Mouse (Mus musculus): ENCODE measurements around the gene Gm21885.
"Not testable (repeated sequence)": the region's sequence is repeated elsewhere in the genome, so short reads cannot be mapped to it uniquely, and the experiment has no call there.

Gm21885 gene

DNA sequence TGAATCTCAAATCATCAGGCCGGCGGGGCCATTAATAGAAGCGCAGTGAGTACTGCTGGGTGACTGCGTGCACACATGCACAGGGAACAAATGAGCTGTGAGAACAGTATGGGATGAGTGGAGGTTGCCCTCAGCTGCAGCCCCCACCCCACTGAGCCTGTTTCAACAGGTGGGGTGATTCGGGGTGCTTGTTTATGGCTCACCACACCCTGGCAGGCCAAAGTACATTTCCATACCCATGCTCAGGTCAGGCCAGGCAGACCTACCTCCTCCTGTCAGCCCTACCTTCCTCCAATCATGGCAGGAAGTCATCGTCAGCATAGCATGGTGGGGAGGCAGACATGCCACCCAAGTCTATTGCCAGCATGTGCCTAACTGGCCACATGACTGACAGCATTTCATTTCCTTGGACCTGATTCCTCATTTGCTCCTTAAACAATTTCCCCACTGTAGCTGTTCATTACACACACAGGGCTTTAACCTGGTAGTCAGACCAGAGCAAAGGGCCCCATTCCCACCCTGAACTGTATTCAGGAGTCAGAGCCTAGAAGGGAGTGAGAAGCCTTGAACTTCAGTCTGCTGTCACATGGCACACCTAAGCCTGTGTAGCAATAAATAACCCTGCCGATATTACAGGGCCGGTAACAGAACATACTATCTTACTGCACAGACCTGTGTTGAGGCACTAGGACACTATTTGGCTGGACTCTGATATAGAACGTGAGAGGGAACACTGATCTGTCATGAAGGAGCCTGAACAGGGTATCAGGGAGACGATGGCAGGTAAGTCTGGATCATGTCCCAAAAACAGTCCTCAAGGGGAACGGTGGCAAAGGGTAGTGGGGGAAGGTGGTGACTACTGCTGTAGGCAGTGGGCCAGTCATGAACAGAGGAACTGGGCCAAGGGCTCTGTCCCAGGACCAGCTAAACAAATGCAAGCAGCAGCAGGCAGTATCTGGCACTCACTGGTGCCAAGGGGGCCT, at the start of gene Gm21885:
Gene Gm21885 (plus strand): TSS at position 675 of the 983 bp plus-strand sequence.
- DNase-seq (ENCODE audit: extremely low spot score, low read depth, low spot score) = no peak

DNA sequence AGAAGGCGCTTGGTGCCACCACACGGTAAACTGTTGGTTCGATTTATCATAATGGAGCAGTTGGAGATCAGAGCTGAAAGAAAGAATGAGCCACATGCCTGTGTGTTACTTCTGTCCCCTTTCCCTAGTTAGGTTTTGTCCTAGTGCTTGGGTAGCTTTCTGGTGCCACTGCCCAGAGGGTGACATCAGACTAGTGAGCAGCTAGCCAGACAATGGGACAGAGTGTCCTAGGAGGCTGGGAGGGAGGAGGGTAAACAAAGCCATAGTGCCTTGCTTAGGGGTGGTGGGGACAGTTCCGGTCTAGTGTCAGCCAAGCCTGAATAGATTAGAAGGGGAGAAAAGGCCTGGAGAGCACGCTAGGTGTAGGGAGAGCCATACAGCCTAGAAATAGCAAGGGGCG, 48.3 kb upstream of the Gm21885 start:
- no peak for DNase-seq (ENCODE audit: extremely low spot score, low read depth, low spot score)

DNA sequence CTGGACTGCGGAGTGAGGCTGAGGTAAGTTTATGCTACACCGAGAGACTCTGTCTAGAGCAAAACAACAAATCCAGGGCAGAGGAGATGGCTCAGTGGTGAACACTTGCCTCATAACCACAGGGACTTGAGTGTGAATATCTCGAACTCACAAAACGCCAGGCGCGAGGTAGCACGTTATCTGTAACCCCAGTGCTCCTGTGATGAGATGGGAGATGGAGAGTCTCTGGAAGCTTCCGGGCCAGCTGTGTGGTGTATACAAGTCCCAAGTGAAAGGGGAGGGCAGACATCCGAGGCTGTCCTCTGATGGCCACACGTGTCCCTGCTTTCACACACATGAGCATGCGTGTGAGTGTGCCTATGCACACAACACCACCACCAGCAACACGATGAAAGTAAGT, 47.3 kb upstream of the Gm21885 start:
- DNase-seq (ENCODE audit: extremely low spot score, low read depth, low spot score) = no peak

DNA sequence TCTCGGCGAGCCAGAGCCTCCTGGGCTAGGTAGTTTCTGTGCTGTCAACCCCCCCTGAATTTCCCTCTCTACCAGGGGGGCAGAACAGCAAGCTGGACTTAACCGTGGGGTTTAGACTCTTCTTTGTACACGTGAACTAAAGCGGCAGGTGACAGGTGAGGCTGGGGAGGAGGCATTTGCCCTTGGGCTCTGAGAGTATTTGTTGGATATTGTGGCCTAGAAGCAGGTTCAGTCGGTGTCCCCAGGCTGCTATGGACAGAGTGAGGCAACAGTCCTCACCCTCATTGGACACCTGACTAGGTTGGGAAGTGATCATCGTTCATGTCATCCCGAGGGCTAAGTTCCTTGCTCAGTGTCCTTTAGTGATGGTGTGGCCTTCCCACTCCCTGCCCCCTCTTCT, 46.8 kb upstream of the Gm21885 start:
- DNase-seq (ENCODE audit: extremely low spot score, low read depth, low spot score) = no peak

DNA sequence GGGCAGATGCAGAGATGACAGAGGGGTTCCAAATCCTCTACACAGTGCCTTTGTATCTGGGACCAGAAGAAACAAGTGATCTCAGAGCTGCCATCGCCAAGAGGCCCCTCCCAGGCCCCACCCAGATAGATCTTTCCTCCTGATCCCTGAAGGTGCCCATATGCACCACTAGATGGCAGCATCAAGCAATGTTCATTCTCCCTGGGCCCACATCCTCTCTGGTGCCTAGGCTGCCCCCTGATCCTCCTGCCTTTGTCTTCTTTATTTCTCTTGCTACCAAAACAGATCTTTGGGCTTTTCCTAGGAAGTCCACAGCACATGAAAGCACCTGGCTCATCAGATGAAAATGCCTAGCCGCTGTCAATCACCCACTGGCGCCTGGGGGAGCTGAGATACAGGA, 45.6 kb upstream of the Gm21885 start:
- DNase-seq (ENCODE audit: extremely low spot score, low read depth, low spot score) = no peak

DNA sequence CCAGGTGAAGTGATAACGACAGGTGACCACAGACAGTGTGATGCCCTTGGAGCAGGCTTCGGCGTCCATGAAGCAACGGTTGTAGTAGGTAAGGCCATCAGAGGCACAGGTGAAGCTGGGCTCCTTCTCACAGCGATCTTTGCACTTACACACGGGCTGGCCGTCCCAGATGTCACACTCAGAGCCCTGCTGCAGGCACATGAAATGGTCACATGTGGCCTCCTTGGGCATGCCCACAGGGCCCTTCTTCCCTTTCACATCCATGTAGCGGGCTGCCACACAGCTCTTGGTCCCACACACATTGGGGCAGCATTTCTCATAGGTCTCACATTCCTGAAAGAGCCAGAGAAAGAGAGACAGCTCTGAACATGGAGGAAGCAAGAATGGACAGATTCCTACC, 42.9 kb upstream of the Gm21885 start:
- no peak for DNase-seq (ENCODE audit: extremely low spot score, low read depth, low spot score)

DNA sequence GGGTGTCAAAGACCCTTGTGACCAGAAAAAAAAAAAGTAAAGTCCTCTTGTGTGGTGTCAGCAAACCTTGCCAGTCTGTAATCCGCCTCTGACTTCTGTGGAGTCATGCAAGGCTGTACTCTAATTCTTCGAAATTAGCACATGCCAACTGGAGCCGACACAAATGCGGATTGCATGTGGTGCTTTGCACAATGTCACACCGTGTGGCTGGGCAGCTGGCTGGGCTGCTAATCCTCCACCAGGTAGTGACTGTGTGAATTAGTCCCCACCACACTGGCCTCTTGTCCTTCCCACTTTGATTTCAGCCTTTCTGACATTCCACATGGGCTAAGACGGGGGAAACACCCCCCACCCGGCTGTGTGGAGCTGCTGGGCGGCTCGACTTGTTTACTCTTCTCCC, 42.0 kb upstream of the Gm21885 start:
- DNase-seq (ENCODE audit: extremely low spot score, low read depth, low spot score) = no peak

DNA sequence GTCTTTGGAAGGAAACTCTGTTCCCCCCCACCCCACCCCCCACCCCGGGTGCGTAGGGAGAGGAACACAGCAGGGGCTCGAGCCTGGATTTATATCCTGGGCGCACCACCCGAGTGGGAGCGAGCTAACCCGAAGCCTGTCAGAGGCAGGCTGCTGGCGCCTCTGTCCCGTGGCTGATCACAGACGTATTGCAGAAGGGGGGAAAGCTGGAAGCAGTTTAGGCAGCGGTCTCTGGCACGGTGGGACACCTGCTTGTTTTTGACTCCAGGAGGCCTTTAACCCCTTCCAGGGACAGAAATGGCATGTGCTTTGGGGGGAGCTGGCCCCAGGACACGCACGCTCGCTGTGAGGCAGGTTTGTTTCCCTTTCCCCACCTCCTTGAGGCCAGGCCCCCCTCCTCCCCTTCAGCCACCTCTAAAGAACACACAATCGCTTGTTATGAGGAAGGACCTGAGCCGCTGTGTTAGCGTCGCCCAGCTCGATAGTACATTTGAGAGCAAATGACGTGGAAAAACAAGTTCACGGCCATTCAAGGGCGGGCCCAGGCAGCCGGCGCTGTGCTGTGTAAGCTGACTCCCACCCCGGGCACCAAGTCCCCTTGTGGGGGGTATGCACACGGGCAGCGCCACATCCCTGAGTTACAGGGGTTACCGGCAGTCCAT, 38.8 kb upstream of the Gm21885 start:
- DNase-seq (ENCODE audit: extremely low spot score, low read depth, low spot score) = no peak

DNA sequence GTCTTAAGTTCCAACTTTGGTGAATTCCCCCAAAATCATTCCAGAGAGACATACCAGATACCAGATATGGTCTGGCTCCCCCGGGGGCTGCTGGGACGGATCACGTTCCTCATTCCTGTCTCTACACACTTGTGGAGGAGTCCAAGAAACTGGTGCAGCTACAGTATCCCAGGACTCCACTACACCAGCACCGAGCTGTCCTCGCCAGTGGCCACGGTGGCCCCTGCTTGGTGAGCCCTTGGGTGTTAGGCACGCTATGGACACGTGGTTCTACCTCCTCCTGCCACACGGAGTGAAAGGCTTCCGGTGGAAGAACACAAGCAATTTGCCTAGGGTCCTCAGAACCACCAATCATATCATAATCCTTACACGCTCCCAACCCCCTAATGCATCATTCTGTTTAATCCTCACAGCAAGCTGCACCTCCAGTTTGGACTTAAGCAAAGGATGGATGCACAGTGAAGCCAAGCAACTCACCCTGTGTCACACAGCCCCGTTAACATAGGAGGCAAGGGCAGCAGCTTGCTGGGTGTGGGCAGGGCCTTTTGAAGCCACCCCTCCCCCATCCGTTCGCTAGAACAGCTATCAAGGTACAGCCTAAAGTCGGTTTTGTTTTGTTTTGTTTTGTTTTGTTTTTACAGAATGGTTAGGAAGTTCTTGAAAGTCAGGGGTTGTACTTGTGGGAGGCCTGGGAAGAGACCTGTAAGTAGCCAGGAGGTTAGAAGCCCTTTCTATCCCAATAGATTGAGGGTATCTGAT, 38.1 kb upstream of the Gm21885 start:
- DNase-seq (ENCODE audit: extremely low spot score, low read depth, low spot score) = no peak

DNA sequence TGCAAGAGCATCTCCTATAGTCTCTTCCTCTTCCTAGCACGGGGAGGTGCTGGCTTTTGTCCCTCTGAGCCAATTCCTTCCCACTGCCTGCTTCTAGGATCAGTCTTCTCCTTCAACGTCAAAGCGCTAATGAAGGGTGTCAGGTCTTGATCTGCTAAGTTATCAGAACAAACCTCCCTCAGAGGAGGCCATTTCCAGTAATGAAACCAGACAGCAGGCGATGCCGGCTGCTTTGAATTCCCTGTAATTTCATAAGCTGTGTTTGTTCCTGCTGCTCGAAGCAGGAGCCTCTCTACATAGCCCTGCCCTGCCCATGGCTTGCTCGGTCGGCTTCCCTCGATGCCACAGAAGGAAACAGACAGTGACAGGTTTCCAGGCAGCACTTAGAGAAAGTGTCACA, 37.3 kb upstream of the Gm21885 start:
- no peak for DNase-seq (ENCODE audit: extremely low spot score, low read depth, low spot score)

DNA sequence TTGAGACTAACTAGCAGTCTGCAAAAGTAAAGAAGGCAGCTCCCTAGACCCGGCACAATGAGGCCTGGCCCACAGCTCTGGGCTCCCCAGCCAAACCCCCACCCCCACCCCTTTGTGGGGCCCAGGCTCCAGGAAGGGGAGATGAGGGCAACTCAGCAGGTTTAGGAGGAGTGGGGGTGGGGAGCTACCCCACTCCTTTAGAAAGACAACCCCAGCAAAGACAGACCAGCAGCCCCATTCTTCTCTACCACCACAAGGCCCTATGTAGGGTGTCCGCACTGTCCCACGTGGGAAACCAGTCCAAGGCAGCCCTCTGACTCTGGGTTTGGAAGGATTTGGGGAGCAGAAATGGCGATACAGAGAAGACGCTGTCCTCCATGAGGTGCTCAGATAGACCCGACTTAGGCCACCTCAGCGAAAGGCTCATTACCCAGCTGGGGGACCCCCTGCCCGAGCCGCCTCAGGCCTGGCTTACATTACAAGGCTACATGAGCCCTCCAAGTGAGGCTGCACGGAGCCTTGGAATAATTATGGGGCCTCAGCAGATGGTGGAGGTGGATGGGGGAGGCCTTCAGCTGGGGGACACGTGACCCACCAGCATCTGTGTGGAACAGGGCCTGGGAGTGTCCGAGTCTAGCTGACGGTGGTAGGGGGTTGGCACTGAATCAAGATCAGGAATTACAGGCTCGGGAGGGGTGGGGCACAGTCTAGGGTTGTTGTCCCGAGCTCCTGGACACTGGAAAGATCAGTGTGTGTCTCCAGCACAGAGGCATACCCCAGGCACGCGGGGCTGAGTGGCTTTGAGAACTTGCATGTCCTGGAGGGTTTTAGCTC, 35.5 kb upstream of the Gm21885 start, which contains the start of gene Wfikkn2:
Gene Wfikkn2 (minus strand): TSS at position 51 of the 834 bp plus-strand sequence.
- DNase-seq (ENCODE audit: extremely low spot score, low read depth, low spot score) = no peak

DNA sequence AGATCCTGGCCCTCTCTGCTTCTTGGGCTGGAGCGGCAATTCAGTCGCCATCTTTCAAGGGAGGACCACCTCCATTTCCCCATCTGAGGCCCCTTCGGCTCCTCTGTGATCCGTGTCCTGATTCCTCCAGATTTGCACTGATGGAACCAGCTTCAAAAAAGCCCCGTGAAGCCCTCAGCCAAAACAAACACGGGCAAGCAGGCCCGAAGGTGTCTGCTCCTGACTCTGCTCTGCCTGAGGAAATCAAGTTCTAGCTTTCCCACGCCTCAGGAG, 34.9 kb upstream of the Gm21885 start:
- DNase-seq (ENCODE audit: extremely low spot score, low read depth, low spot score) = no peak

DNA sequence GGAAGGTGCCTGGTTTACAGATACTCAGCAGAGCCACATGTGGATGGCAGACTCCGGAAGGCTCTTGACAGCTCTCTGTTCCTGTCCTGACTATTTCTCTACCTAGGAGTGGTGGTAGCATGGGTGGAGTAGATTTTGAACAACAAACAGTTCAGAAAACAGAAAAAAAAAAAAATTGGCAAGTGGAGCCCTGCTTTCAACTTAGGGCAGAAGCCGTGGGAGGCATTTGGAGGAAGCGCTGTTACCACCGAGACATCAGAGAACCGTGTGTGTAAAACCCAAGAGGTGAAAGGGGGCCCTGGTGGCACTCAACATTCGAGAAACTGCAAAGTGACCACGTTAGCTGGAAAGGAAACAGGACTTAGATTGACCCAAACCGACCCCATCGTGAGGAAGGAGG, 28.5 kb upstream of the Gm21885 start:
- no peak for DNase-seq (ENCODE audit: extremely low spot score, low read depth, low spot score)

DNA sequence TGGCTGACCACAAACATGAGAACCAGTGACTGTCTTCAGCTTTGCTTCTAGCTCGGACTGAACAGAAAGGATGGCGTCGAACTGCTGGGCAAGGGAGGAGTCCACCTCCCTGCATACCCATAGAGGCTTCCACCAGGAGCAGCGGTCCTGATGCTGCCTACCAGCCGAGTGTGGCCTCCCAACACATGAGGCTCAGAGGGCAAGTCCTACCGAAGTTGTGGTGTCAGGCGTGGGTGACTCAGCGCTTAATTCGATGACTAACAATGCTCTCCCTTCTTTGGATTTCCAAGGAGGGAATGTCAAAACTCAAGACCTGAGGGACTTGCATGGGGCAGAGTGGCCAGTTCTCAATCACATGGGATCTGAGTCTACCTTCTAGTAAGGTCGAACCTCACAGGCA, 28.0 kb upstream of the Gm21885 start:
- no peak for DNase-seq (ENCODE audit: extremely low spot score, low read depth, low spot score)

DNA sequence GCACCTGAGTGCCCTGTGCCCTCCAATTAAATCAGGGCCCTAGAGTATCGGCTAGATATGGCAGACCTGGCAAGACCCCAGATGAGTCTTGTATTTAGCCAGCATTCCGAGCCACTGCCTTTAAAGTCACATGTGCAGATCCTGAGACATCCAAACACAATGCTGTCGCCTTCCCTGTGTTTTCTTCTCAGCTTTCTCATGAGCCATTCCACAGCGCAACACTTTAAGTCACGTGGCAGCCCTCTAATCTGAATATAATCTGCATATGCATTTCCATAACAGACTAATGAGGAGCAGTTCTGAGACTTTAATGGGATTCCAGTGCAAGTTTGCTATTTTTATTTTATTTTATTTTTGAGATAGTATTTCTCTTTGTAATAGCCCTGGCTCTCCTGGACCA, 25.9 kb upstream of the Gm21885 start:
- DNase-seq (ENCODE audit: extremely low spot score, low read depth, low spot score) = no peak

DNA sequence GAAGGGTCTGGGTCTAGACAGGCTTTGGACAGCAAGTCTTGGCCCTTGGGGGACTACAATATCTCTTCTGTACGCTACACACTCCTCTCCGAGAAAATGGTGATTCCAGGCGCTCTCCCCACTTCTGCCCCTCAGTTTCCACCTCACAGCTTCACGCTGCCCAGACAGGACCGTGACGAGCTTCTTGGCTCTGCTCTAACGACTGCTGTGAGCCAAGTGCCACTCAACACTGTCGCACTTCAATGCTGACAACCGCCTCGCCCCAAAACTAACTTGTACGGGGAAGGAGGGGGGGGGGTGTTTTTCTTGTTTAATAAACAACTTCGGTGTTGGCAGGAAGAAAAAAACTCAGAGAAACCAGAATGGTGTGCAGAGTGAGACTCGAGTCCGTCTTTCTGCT, 23.7 kb upstream of the Gm21885 start:
- DNase-seq (ENCODE audit: extremely low spot score, low read depth, low spot score) = no peak

DNA sequence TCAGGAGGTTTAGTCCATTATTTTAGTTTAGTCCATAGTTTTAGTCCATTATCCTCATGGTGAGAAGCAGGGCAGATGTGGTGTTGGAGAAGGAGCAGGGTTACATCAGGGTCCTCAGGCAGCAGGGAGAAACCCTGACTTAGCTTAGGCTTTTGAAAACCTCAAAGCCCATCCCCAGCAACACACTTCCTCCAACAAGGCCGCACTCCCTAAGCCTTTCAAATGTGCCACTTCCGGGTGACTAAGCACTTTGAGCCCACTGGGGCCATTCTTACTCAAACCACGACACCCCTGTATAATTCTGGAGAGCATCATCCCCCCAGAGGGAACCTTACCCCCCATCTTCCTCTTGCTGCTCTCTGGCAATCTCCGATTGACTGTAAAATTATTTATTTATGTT, 21.9 kb upstream of the Gm21885 start:
- no peak for DNase-seq (ENCODE audit: extremely low spot score, low read depth, low spot score)

DNA sequence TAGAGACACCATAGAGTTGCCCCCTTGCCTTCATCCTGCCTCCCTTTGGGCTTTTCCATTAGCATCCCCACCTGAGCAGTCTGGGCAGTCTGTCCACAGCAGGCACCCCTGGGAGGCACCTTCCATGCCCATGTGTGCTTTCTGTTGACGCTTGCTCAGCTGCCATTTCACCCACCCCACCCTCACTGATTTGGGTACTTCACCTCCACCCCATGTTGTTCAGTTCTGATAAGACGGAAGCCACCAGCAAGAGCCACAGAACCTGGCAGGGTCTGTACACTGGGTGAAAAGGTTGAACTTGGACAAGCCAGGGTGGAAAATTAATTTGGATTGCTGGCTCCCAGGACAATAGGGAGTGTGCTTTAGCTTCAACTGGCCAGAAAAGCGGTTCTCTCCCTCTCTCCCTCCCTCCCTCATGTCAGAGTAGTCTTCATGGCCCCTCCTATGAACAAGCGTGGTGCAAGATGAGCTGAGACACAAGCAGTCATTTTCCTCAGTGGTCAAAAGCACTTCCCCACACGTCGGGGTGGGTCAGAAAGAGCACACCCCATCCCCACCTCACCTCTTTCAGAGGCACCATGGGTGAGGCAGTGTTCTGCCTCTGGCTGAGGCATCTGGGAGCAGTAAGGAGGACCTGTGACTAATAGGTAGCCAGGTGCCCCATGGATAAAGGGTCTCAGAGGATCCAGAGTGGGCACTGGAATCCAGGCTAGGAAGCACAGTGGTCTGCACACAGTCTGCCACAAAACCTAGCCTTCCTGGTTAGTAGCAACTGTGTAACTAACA, 19.9 kb upstream of the Gm21885 start:
- DNase-seq (ENCODE audit: extremely low spot score, low read depth, low spot score) = no peak

DNA sequence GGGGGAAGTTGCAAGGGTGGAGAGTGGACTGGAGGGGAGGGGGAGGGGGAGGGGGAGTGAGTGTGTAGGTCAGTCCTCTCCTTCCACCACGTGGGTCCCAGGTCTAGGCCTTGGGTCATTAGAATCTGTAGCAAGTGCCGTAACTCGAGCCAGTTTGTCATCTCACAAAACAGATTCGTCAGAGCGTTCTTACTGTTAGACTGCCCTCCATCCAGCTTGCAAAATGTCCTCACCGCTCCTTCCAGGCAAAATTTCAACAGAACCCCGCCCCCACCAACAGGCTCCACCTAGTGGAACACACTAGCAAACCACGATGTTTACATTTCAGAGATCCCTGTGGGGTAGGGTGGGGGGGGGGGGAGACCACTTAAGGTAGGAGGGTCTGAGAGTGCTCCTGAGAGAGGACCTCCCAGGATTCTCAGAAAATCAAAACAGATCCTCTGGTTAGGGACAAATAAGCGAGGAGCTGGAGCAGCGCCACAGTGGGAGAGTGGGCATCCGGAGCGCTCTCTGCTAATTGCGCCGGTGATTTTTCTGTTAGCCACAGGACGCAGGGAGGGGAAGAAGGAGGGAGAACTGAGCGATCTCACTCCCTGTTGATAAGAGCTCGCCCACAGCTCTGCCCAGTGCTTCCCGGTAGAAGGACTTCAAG, 16.4 kb upstream of the Gm21885 start:
- peak; percentile 50 for DNase-seq (ENCODE audit: extremely low spot score, low read depth, low spot score)

DNA sequence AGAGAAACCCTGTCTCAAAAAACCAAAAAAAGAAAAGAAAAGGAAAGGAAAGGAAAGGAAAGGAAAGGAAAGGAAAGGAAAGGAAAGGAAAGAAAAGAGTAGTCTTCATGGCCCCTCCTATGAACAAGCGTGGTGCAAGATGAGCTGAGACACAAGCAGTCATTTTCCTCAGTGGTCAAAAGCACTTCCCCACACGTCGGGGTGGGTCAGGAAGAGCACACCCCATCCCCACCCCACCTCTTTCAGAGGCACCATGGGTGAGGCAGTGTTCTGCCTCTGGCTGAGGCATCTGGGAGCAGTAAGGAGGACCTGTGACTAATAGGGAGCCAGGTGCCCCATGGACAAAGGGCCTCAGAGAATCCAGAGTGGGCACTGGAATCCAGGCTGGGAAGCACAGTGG, 15.5 kb upstream of the Gm21885 start:
- not testable (repeated sequence) for DNase-seq (ENCODE audit: extremely low spot score, low read depth, low spot score)

Data from hindlimb bud, embryonic 11.5 days (tissue).